Mouse (Mus musculus) heart, postnatal 0 days (tissue): ENCODE measurements around the gene Ache. TPM values are rescaled to one million over a fixed set of nuclear protein-coding genes. Genes with fewer than 3 reads are reported as not detected.
A peak's percentile ranks its signal among the peaks of the same experiment; 100 is the strongest.

Source experiments
- ATAC-seq: fragments of 200-750 bp; cut with Nextera tagmentation; 2 replicates; pipeline ENCODE4 v1.8.0; 2017; ENCODE audit warnings: low read depth, moderate number of reproducible peaks, moderate library complexity; ENCODE audit not compliant: insufficient read depth
- DNase-seq: peaks from one replicate; pipeline ENCODE4 v3.0.0-alpha.2; 2016; ENCODE audit warnings: low spot score
- H3K27ac ChIP-seq: fragments of 300-500 bp; sonication (generic); 2 replicates; pipeline ENCODE4 v1.5.1; 2014; ENCODE audit warnings: low read depth, mild to moderate bottlenecking
- H3K27me3 ChIP-seq: fragments of 300-500 bp; sonication (generic); 2 replicates; pipeline ENCODE4 v1.6.1; 2014; ENCODE audit warnings: low read length, mixed read lengths; ENCODE audit not compliant: control insufficient read depth, insufficient read depth
- H3K36me3 ChIP-seq: fragments of 300-500 bp; sonication (generic); replicated peaks from 2 replicates; pipeline ENCODE4 v1.6.1; 2014; ENCODE audit warnings: low read length, mixed read lengths; ENCODE audit not compliant: control insufficient read depth, insufficient read depth
- H3K4me1 ChIP-seq: fragments of 300-500 bp; sonication (generic); 2 replicates; pipeline ENCODE4 v1.6.1; 2014; ENCODE audit warnings: antibody characterized with exemption; ENCODE audit not compliant: control insufficient read depth, insufficient read depth
- H3K4me2 ChIP-seq: fragments of 300-500 bp; sonication (generic); 2 replicates; pipeline ENCODE4 v1.6.1; 2014; ENCODE audit warnings: low read depth, mild to moderate bottlenecking, low read length, moderate library complexity
- H3K4me3 ChIP-seq: fragments of 300-500 bp; sonication (generic); 2 replicates; pipeline ENCODE4 v1.5.1; 2014; ENCODE audit warnings: low read depth, low read length
- H3K9ac ChIP-seq: fragments of 300-500 bp; sonication (generic); replicated peaks from 2 replicates; pipeline ENCODE4 v1.6.1; 2014; ENCODE audit warnings: low read depth, low read length, mixed read lengths
- H3K9me3 ChIP-seq: fragments of 300-500 bp; sonication (generic); replicated peaks from 2 replicates; pipeline ENCODE4 v1.6.1; 2016; ENCODE audit warnings: low read length; ENCODE audit not compliant: control insufficient read depth
- CTCF ChIP-seq: IDR thresholded peaks from 2 replicates; pipeline ENCODE4 v1.5.1; 2016; ENCODE audit warnings: antibody characterized with exemption, control low read depth, low read depth
- EP300 ChIP-seq: IDR thresholded peaks from 2 replicates; pipeline ENCODE4 v1.6.1; 2016; ENCODE audit warnings: antibody characterized with exemption, low read depth
- WGBS: fragments of 180-500 bp; shearing (Covaris S2); extraction: QIAGEN DNeasy Blood & Tissue Kit; methylation state at CpG from one replicate; pipeline ENCODE4 v1.1.7; 2014; 5-methylcytosine and 5-hydroxymethylcytosine counted together
- polyA plus RNA-seq: library from polyadenylated mRNA; unstranded; fragments of >200 nt; fragmentation: Nextera tagmentation; extraction: Ambion mirVana; gene quantifications from 2 replicates; pipeline ENCODE4 v1.2.1, GENCODE M21; 2015
- total RNA-seq: library from RNA; depleted of rRNA; stranded (reverse); fragments of >200 nt; gene quantifications from 2 replicates; pipeline ENCODE4 v1.2.3, GENCODE M21; 2014; ENCODE audit warnings: low replicate concordance

The Ache gene
- total and polyA plus RNA-seq, 2 experiments from 2014 or later, result 2.3 to 5.3 TPM

DNA sequence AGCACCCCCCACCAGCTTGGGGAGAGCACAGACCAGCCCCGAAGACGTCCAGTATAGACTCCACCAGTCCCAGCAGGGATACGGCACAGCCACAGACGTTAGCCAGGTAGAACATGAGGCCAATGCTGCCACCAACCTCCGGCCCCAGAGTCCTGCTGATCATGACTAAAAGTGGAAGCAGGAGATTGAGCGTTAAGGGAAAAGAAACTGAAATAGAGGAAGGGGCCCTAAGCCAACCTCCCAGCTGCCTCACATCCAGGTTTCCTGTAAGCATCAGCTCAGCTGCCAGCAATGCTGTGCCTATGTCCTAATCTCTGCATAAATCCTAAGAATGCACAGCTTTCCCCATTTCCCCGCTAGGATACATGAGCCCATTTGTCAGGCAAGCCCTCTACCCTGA is 43.6 kb downstream of the Ache start:
- 74% methylated on average over 7 of the region's 7 CpGs for WGBS
- DNase-seq, result no peak
- no peaks in the 10 kb centered on the region for H3K4me1 ChIP-seq
- TF ChIP-seq CTCF, result no peak
- no peak for TF ChIP-seq EP300
- H3K4me3 ChIP-seq, result no peak overlapping the region
- H3K4me2 ChIP-seq, result no peak overlapping the region
- ATAC-seq, result no peak
- no peak overlapping the region for H3K27ac ChIP-seq
- no peak overlapping the region for H3K9ac ChIP-seq
- no peaks in the 10 kb centered on the region for H3K27me3 ChIP-seq
- no peaks in the 10 kb centered on the region for H3K9me3 ChIP-seq
- peaks cover 6% of the 10 kb centered on the region; the same call in 1 of the 2 replicates for H3K36me3 ChIP-seq

DNA sequence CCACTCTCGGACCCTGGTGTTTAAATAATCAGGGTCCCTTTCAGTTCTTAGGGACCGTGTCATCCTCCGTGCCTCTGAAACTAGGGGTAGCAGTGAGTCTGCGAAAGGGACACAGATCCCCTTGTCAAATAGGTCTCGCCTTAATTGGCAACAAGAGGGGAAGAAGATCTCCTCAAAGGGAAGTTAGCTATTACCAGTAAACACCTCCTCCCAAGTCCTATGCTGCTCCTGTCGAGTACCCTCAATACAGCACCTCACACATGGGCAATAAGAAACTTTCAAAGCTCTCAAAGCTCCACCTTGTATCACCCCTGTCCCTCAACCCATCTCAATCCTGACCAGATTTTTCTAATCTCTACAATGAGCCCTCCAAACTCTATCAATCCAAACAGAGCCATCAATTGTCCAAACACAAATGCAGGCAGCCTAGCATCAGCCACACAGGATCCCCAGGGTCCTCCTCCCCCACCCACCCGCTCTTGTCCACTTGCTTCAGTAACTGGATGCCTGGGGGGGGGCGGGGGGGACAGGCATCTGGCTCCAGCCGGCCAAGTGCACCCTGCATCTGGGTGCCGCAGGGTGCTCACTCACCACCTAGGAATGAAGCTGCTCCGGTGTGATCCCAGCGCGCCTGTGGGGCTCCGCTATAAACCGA is 45.7 kb downstream of the Ache start:
- Histone ChIP-seq H3K27ac (0 out of 2 replicates have a peak overlapping the region, but pooled peaks have one; percentile 1), H3K36me3 (no peaks in the 10 kb centered on the region), H3K9ac (peak overlapping the region; percentile 19), H3K4me1 (no peaks in the 10 kb centered on the region; the same call in 1 of the 2 replicates), H3K27me3 (no peaks in the 10 kb centered on the region), H3K9me3 (no peaks in the 10 kb centered on the region), H3K4me3 (peak overlapping the region; percentile 61), H3K4me2 (peak overlapping the region; percentile 99)
- WGBS, result 19% methylated on average over 15 of the region's 15 CpGs
- ATAC-seq (peak; percentile 8; the same call in 1 of the 2 replicates), DNase-seq (no peak)
- TF ChIP-seq EP300 (no peak), CTCF (no peak)

- H3K27ac ChIP-seq, result 0 out of 2 replicates have a peak within 1 kb of the TSS, but pooled peaks have one; percentile 1
- no peaks in the 10 kb centered on the region for H3K36me3 ChIP-seq
- peak; percentile 92 for DNase-seq
- peak within 1 kb of the TSS; percentile 19 for H3K9ac ChIP-seq
- H3K4me3 ChIP-seq, result peak within 1 kb of the TSS; percentile 61
- peak; percentile 86 for ATAC-seq
- H3K4me2 ChIP-seq, result peak within 1 kb of the TSS; percentile 99
- WGBS, result 1% methylated on average over 44 of the region's 44 CpGs
- no peaks in the 10 kb centered on the region for H3K9me3 ChIP-seq
- H3K27me3 ChIP-seq, result no peaks in the 10 kb centered on the region
- TF ChIP-seq CTCF (peak; percentile 86), EP300 (no peak)
- H3K4me1 ChIP-seq, result no peaks in the 10 kb centered on the region; the same call in 1 of the 2 replicates
These were observed 46.3 kb downstream of the Ache start, which contains the start of gene Slc12a9 for GRCm38 (mm10) chr5:137333512-137334174. Gene Slc12a9, minus strand, starts transcription at chr5:137333597.

DNA sequence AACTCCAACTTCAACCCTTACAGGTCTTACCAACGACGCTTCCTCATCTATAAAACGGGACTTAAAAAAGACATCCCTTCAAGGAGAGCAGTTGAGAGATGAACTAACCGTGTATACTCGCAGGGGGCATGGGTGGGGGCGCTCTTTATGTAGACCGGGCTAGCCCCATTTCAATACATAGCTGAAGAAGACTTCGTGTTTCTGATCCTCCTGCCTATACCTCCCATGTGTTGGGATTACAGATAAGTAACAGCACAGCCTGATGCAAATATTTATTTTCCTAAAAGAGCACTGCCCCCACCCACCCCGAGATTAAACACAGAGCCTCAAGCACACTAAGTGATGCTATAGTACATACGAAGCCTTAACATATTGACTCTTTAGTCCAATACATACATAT is 47.0 kb downstream of the Ache start:
- DNase-seq (no peak), ATAC-seq (no peak)
- Histone ChIP-seq H3K4me2 (peak overlapping the region; percentile 99; the same call in 1 of the 2 replicates), H3K9ac (no peak overlapping the region), H3K4me1 (no peaks in the 10 kb centered on the region; the same call in 1 of the 2 replicates), H3K36me3 (no peaks in the 10 kb centered on the region), H3K4me3 (no peak overlapping the region), H3K27me3 (no peaks in the 10 kb centered on the region), H3K27ac (no peak overlapping the region), H3K9me3 (no peaks in the 10 kb centered on the region)
- WGBS, result 40% methylated on average over 10 of the region's 10 CpGs
- TF ChIP-seq CTCF, result no peak
- TF ChIP-seq EP300, result no peak

GRCm38 (mm10) chr5:137335066-137335465 is 47.7 kb downstream of the Ache start:
- no peaks in the 10 kb centered on the region for H3K27me3 ChIP-seq
- no peak for ATAC-seq
- no peak for TF ChIP-seq CTCF
- TF ChIP-seq EP300, result no peak
- no peak overlapping the region for H3K27ac ChIP-seq
- no peaks in the 10 kb centered on the region; the same call in 1 of the 2 replicates for H3K4me1 ChIP-seq
- H3K4me2 ChIP-seq, result no peak overlapping the region
- H3K36me3 ChIP-seq, result no peaks in the 10 kb centered on the region
- H3K4me3 ChIP-seq, result no peak overlapping the region
- no peak for DNase-seq
- H3K9me3 ChIP-seq, result no peaks in the 10 kb centered on the region
- H3K9ac ChIP-seq, result no peak overlapping the region
- 74% methylated on average over 6 of the region's 6 CpGs for WGBS
